Mouse (Mus musculus): ENCODE data around the gene Hat1. TPM values are rescaled to one million over a fixed set of nuclear protein-coding genes. Genes with fewer than 3 reads are reported as not detected.

Gene Hat1
- polyA plus RNA-seq, 1 experiment, result 35.6 TPM

DNA sequence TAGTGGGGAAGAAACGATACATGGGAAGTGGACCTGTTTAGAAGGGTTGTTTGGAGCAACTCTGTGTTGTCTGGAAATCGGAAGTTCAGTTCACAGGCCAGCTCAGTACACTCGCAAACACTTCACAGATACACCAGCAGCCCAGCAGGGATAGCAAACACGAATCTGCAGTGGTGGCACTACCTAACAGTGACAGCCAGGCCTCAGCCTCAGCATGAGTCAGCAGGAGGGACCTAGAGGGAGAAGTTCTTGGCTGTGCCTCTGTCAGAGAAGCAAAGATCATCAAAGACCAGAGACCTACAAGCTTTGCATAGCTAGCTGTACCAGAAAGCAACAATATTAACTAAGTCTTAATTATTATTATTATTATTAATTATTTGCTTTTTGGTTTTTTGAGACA, 6.8 kb upstream of the Hat1 start:
- no peak for TF ChIP-seq CTCF (IDR thresholded peaks at IDR 0.05; ENCODE audit: borderline replicate concordance, extremely low read depth, insufficient read depth, insufficient read length)
- no peak for TF ChIP-seq POLR2A (IDR thresholded peaks at IDR 0.05; ENCODE audit: borderline replicate concordance, extremely low read depth, insufficient read depth, insufficient read length, poor library complexity, severe bottlenecking)

GRCm38 (mm10) chr2:71383890-71384289, 4.9 kb upstream of the Hat1 start:
- TF ChIP-seq POLR2A (IDR thresholded peaks at IDR 0.05; ENCODE audit: borderline replicate concordance, extremely low read depth, insufficient read depth, insufficient read length, poor library complexity, severe bottlenecking) (no peak), CTCF (IDR thresholded peaks at IDR 0.05; ENCODE audit: borderline replicate concordance, extremely low read depth, insufficient read depth, insufficient read length) (no peak)

More for the DNA sequence above, 6.8 kb upstream of the Hat1 start:
- DNase-seq (ENCODE audit: low read depth), result no peak

DNA sequence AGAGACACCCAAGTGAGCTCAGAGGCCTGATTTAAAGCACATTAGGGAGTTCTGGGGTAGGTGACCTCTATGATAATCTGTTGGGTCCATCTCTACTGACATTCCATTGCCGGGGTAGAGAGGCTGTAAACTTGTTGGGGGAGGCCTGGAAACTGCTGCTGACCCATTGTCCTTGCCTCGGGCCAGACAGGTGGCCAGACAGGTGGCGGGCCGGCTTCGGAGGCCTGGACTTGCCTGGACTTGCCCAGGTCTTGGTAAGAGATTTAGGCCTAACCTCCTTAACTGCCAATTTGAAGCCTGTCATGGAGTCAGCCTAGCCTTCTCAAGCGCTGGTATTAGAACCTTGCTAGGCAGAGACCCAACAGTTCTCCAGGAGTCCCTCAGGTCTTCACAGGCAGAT, 992 bp upstream of the Hat1 start:
- no peak for TF ChIP-seq CTCF (IDR thresholded peaks at IDR 0.05; ENCODE audit: borderline replicate concordance, extremely low read depth, insufficient read depth, insufficient read length)
- no peak for TF ChIP-seq POLR2A (IDR thresholded peaks at IDR 0.05; ENCODE audit: borderline replicate concordance, extremely low read depth, insufficient read depth, insufficient read length, poor library complexity, severe bottlenecking)
- no peak for DNase-seq (ENCODE audit: low read depth)

More at GRCm38 (mm10) chr2:71383890-71384289, 4.9 kb upstream of the Hat1 start:
- no peak for DNase-seq (ENCODE audit: low read depth)

- TF ChIP-seq POLR2A (IDR thresholded peaks at IDR 0.05; ENCODE audit: borderline replicate concordance, extremely low read depth, insufficient read depth, insufficient read length, poor library complexity, severe bottlenecking), result no peak
- no peak for TF ChIP-seq CTCF (IDR thresholded peaks at IDR 0.05; ENCODE audit: borderline replicate concordance, extremely low read depth, insufficient read depth, insufficient read length)
- no peak for DNase-seq (ENCODE audit: low read depth)
Observed at GRCm38 (mm10) chr2:71389864-71390263, 1.1 kb downstream of the Hat1 start.

GRCm38 (mm10) chr2:71405613-71406012, 16.9 kb downstream of the Hat1 start:
- no peak for DNase-seq (ENCODE audit: low read depth)
- TF ChIP-seq CTCF (IDR thresholded peaks at IDR 0.05; ENCODE audit: borderline replicate concordance, extremely low read depth, insufficient read depth, insufficient read length), result no peak
- no peak for TF ChIP-seq POLR2A (IDR thresholded peaks at IDR 0.05; ENCODE audit: borderline replicate concordance, extremely low read depth, insufficient read depth, insufficient read length, poor library complexity, severe bottlenecking)

GRCm38 (mm10) chr2:71418760-71419280, 30.1 kb downstream of the Hat1 start:
- peak; percentile 89 for DNase-seq (ENCODE audit: low read depth)

GRCm38 (mm10) chr2:71419408-71419807, 30.6 kb downstream of the Hat1 start:
- TF ChIP-seq CTCF (IDR thresholded peaks at IDR 0.05; ENCODE audit: borderline replicate concordance, extremely low read depth, insufficient read depth, insufficient read length), result no peak
- no peak for TF ChIP-seq POLR2A (IDR thresholded peaks at IDR 0.05; ENCODE audit: borderline replicate concordance, extremely low read depth, insufficient read depth, insufficient read length, poor library complexity, severe bottlenecking)
- peak; percentile 46 for DNase-seq (ENCODE audit: low read depth)

More at GRCm38 (mm10) chr2:71418760-71419280, 30.1 kb downstream of the Hat1 start:
- TF ChIP-seq CTCF (IDR thresholded peaks at IDR 0.05; ENCODE audit: borderline replicate concordance, extremely low read depth, insufficient read depth, insufficient read length) (no peak), POLR2A (IDR thresholded peaks at IDR 0.05; ENCODE audit: borderline replicate concordance, extremely low read depth, insufficient read depth, insufficient read length, poor library complexity, severe bottlenecking) (no peak)

- TF ChIP-seq POLR2A (IDR thresholded peaks at IDR 0.05; ENCODE audit: borderline replicate concordance, extremely low read depth, insufficient read depth, insufficient read length, poor library complexity, severe bottlenecking) (no peak), CTCF (IDR thresholded peaks at IDR 0.05; ENCODE audit: borderline replicate concordance, extremely low read depth, insufficient read depth, insufficient read length) (no peak)
- DNase-seq (ENCODE audit: low read depth), result peak; percentile 94
Observed at GRCm38 (mm10) chr2:71420895-71421425, 32.2 kb downstream of the Hat1 start.

DNA sequence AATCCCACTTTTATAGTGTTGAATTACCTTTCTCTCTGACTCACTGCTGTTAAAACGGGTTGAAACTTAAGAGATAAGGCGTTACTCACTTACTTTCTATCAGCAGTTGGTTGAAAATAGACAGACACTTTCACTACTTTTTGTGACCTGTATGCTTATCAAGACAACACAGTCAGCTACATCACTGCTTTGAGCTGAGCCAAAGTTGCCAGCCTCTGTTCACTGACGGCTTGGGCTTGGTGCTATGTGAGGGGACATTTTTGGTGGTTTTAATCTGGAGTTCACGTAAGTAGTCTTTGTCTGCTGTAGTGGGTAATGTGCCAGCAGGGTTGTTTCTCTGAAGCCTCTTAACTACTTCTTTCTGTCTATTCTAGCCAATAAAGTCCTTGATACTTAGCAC, 35.8 kb downstream of the Hat1 start:
- DNase-seq (ENCODE audit: low read depth), result peak; percentile 81
- TF ChIP-seq CTCF (IDR thresholded peaks at IDR 0.05; ENCODE audit: borderline replicate concordance, extremely low read depth, insufficient read depth, insufficient read length) (no peak), POLR2A (IDR thresholded peaks at IDR 0.05; ENCODE audit: borderline replicate concordance, extremely low read depth, insufficient read depth, insufficient read length, poor library complexity, severe bottlenecking) (no peak)

GRCm38 (mm10) chr2:71435440-71435839, 46.7 kb downstream of the Hat1 start:
- no peak for DNase-seq (ENCODE audit: low read depth)

DNA sequence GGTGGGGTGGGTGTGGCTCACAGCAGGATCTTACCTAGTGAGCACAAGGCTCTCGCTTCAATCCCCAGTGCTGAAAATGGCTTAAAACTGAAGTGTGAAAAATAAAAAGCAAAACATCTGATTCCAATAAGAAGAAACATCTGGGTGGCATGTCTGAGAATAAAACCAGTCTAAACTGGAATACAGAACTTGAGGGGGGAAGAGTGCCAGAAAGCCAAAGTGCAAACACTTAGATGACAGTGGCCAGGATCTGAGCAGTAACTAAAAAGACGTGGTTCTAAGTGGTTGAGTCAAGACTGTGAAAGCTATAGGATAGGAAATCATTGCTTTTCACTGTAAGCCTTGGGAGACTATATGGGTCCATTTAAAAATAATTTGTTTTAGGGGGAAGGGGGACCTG, 54.6 kb downstream of the Hat1 start:
- no peak for TF ChIP-seq POLR2A (IDR thresholded peaks at IDR 0.05; ENCODE audit: borderline replicate concordance, extremely low read depth, insufficient read depth, insufficient read length, poor library complexity, severe bottlenecking)
- TF ChIP-seq CTCF (IDR thresholded peaks at IDR 0.05; ENCODE audit: borderline replicate concordance, extremely low read depth, insufficient read depth, insufficient read length), result no peak
- no peak for DNase-seq (ENCODE audit: low read depth)

More at GRCm38 (mm10) chr2:71435440-71435839, 46.7 kb downstream of the Hat1 start:
- TF ChIP-seq CTCF (IDR thresholded peaks at IDR 0.05; ENCODE audit: borderline replicate concordance, extremely low read depth, insufficient read depth, insufficient read length), result no peak
- TF ChIP-seq POLR2A (IDR thresholded peaks at IDR 0.05; ENCODE audit: borderline replicate concordance, extremely low read depth, insufficient read depth, insufficient read length, poor library complexity, severe bottlenecking), result no peak

All from brain, embryonic 14.5 days (tissue).